Mouse (Mus musculus) gonadal fat pad, adult 2 months (tissue): ENCODE measurements around the gene Sppl3. TPM values are rescaled to one million over a fixed set of nuclear protein-coding genes. Genes with fewer than 3 reads are reported as not detected.
"Not testable (repeated sequence)": the region's sequence is repeated elsewhere in the genome, so short reads cannot be mapped to it uniquely, and the experiment has no call there.

ENCODE experiments used
- DNase-seq: peaks from one replicate; pipeline ENCODE4 v3.0.0-alpha.2; 2012; ENCODE audit warnings: low read depth
- polyA plus RNA-seq: library from polyadenylated mRNA; depleted of rRNA; stranded (reverse); fragments of >200 nt; gene quantifications from 2 replicates; pipeline ENCODE4 v1.2.3, GENCODE M21; 2012

Sppl3 gene
- polyA plus RNA-seq, 1 experiment: 55.5 TPM

DNA sequence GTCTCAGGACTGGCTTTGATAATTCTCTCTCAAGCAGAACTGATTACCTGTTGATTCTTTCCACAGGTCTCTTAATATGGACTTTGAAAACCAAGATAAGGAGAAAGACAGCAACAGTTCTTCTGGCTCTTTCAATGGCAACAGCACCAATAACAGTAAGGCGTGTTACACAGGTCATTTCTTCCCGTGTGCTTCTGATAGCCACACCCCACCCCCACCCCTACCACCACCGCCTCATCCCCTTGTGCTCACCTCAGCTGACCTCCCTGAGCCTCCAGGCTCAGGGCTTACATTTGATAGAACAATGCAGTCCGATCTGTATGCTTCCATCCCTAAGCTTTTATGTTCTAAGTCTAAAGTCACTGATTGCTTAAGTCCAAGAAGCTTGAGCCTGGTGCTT is 63.8 kb downstream of the Sppl3 start:
- no peak for DNase-seq

DNA sequence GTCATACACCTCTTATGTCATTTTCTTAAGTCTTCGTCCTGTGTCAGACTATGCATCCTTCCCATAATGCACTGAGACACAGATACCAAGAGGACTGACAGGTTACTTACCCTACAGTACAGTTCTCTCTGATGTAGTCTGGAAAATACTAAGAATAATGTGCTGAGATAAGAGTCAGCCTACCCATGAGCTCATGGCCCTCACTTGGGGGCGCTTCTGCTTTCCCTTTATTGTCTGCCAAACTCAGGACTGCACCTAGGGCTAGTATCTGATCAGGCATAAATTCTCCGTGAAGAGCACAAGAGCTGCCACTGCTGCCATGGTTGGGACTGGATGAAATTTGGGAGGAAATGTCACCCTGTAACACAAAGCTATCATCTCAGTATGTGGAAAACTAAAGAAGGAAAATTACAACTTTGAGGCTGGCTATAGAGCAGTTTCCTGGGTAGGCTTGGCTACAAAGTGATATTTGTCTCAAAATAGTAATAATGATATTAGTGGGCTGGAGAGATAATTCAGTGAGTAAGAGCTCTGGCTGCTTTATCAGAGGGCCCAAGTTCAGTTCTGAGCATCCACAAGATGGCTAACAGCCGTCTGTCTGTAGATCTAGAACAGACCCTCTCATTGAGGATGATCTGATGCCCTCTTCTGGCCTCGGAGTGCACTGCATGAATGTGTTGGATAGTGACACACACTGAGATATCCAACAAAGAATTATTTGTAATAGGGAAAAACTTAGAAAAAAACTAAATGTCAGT is 65.4 kb downstream of the Sppl3 start:
- DNase-seq: no peak

DNA sequence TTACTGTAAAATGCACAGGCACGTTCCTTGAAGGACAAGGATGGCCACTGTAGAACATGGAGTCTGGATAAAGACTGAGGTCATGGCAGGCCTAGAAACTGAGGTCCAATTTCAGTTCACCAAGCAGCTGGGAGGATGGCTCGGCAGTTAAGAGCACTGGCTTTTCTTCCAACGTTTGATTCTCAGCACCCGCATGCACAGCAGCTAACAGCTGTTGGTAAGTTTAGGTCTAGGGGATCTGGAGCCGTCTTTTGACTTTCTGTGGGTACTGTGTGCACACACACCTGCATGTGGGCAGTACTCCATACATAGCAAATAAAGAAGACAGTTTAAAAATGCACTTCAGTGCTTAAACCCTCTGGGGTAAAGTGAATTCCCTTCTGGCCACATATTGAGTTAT is 70.7 kb downstream of the Sppl3 start:
- no peak for DNase-seq

DNA sequence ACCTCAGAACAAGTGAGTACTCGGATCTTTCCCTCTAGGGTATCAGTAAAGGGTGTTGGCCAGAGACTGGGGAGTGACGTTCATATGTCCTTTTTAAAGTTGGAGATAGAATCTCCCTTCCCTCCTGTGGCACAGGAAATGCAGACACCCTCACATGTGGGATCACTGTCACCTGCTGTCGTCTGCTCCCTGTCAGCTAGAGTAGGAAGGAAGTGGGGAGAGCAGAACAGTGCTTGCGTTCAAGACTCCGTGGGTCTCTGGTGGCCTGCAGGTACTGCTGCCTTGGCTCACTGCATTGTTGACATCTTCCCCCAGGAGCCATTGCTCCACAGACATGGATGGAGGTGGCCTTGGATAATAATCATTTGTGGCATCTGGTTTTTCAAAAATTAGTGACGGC is 72.6 kb downstream of the Sppl3 start:
- DNase-seq: no peak

DNA sequence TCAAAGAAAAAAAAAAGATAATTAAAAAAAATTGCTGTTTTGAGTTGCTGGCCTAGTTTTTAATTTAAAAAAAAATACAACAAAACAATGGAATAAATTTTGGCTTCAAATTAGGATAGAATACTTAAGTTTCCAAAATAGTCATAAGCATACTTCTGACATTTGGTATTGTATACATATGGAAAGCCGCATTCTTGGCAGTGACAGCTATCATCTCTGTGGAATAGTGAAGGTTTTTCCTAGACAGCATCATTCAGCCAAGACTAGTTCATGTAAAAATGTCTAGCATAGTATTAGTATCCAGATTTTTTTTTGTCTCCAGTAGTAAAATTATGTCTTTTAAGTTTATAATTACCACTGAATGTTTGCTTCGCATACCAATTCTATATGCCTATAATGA is 74.7 kb downstream of the Sppl3 start:
- no peak for DNase-seq

DNA sequence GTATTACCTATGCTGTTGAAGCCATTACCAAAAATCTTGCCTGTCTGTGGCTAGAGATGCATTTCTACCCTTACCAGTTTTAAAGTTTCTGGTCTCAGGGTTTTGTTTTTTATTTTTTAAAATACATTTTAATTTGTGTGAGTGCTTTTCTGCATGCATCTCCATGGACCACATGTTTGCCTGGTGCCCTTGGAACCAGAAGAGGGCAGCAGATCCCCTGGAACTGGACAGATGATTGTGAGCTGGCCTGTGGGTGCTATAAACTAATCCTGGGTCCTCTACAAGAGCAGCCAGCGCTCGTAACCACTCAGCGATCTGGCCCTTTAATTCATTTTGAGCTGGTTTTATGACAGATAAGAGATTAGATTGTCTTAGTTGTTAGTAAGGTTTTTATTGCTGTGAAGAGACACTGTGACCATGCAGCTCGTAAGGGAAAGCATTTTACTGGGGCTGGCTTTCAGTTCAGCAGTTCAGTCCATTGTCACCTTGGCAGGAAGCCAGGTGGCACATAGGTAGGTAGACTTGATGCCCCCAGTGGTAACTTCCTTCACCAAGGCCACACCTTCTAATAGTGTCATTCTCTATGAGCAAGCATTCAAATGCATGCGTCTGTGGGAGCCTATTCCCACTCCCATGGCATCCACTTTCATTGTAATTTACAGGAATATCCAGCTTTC is 78.8 kb downstream of the Sppl3 start:
- no peak for DNase-seq

DNA sequence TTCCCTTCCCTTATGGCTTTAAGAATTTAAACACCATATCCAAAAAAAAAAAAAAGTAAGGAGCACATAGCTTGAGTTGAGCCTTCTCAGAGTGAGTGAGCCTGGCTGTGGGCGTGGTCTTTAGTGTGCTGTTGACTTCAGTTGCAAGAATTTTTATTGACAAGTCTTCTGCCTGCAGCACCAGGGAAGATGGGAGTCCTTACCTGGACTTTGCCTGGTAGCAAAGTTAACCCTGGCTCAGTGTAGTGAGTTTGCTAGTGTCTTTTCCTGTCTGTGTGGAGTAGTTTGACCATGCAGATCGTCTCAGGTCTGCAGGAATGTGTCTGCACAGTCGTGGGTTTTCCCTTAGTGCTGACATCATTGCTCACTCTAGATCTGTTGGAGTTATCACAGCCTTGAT is 80.1 kb downstream of the Sppl3 start:
- no peak for DNase-seq

DNA sequence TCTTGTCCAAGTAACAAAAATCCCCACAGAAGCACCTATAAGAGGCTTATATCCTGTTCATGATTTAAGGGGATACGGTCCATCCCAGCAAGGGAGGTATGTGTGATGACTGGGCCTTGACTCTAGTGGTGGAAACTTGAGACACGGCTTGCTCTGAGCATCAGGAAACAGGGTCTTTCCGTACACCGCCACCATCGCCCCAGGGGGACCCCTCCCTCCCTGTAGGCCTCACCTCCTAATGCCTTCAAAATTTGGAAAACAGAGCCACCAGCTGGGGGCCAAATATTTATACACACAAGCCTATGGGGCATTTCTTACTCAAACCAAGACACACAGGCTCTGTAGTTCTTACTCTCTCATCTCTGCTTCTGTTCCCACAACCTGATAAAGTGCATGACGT is 80.8 kb downstream of the Sppl3 start:
- DNase-seq: no peak

DNA sequence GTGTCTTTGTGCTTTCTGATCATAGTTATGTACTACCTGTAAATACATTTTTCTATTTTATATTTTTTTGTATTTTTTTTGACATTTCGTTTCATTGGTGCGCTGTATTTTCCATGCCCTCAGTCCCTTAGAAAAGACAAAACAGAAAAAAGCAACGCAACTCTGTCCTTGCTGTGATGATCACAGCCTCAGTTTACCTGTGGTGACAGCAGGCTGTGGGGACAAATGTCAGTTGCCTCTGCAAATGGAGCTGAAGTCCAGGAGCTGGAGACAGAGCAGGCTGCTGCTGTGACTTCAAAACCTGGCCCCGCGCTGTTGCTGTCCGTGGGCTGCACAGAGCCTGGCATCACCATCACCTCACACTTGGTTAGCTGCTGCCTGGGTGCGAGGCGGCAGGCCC is 87.3 kb downstream of the Sppl3 start, which contains the start of gene Gm10401:
Gm10401 (minus strand) TSS at position 101 of the 400 bp plus-strand sequence.
- DNase-seq: no peak

DNA sequence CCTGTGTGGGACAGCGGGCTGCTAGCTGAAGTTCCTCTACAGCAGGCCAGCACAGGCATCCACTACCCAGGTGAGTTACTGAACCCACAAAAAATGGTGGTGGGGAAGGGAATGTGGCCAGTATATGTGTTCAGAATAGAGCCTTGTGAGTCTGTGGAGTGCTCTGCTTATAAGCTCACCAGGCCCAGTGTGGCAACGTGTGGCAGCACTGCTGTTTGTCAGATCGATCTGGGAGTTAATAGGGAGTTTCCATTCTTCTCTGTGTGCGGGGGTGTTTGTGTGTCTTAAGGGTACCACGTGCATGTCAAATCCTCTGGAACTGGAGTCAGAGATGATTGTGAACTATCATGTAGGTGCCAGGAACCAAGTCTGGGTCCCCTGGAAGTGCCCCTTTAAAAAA is 88.6 kb downstream of the Sppl3 start:
- DNase-seq: no peak

DNA sequence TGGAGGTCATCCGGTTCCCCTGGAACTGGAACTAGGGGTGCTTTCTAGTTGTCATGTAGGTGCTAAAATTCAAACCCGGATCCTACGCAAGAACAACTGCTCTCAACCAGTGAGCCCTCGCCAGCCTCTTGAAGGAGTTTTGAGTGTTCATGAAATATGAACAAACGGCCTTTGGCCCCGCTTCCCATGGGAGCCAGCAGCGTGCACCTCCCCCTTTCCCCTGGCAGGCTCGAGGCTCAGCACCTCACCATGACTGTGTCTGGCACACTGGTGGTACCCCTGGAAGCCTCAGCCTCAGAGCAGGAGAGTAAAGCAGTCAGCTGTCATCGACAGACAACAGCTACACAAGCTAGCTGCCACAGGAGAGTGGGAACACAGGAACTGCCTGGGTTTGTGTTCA is 89.1 kb downstream of the Sppl3 start:
- no peak for DNase-seq

DNA sequence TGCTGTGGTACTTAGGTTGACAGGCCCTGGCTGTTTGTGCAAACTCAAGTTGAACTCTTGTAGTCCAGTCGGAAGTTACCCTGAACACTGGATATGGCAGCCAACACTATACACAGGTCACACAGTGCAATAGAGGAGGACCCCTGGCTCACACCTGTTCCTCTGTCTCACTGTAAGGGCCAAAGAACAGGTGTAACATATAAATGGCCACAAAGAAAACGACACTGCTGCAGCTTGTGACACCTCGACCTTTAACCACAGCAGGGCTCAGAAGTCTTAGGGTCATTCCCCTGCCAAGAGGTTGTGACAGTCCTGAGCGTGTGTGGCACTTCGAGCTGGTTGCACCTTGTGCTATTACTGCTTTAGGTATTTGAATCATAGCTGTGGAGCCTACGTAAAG is 89.5 kb downstream of the Sppl3 start:
- DNase-seq: no peak

DNA sequence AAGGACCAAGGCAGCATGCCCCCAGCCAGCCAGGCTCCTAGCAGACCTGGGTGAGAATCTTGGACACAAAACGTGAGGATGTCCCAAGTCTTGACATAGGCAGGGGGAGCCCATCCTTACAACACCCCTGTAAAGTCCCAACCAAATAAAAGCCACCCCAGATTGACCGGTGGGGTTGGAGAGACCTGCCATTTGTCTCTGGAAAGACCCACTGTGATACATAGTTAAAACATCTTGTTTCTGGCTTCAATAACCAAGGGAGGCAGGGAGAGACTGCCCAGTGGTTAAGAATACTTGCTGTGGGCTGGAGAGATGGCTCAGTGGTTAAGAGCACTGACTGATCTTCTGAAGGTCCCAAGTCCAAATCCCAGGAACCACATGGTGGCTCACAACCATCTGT is 91.3 kb downstream of the Sppl3 start:
- no peak for DNase-seq

DNA sequence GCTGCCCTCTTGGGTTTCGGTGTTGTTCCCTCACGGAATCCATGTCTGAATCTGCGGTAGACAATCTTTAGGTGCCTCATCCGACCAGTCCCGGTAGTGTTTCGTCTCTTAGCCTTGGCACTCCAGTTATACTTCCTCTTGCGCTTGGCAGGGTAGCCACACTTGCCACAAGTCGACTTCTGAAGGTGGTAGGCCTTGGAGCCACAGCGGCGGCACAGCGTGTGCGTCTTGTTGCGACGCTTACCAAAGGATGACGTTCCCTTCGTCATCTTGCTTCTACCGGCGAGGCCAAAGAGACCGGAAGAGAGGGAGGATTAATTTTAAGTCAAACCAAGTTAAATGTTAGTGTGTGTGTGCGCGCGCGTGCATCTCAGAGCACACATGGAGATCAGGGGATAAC is 92.3 kb downstream of the Sppl3 start:
- DNase-seq: not testable (repeated sequence)

DNA sequence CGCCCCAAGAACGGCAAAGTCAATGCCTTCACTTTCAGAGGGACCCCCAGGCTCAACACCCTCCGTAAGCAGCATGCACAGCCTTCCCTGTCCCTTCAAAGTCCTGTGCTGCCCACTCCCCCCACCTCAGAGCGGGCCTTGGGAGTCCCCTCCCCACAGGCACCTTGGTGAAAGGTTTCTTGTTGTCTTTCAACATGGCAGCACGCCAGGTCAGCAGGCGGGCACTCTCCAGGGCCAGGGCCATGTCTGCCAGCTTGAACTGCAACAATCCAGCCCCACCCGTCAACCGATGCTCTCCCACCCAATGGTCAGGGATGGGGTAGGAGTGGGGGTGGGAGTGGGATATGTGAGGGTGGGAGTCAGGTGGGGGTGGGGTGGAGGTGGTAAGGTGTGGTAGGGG is 100.2 kb downstream of the Sppl3 start:
- no peak for DNase-seq

DNA sequence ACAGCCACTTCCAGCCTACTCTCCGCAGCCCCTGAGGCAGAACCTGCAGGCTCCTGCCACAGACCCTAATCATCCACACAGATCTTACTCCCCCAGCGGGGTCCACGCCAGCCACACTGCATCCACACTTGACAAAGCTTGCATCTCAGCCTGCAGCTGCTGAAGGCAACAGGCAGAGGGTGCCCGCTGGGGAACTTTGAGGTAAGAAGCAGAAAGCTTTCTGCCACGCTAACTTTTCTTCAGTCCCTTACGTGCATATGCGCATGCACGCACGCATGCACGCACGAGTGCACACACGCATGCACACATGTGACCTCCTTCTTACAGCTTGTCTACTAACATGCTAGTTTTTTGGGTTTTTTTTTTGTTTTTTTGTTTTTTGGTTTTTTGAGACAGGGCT is 102.3 kb downstream of the Sppl3 start:
- no peak for DNase-seq

DNA sequence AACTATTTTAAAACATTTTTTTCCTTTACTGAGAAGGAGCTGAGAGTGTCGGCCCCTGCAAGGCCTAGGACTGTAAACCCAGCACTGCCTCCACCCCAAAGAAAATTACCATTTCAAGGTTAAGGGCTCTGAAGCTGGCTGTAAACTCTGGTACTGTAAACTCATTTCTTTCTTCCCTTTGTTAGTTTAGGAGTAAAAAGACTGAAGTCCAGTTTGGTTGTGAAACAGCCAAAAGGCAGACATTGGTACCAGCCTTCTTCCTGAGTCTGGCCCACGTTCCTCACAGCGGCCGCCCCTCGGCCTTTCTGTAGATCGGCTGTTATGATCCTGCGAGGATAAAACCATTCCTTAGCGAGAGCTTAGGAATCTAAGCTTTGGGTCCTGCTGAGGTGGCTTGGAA is 103.6 kb downstream of the Sppl3 start:
- no peak for DNase-seq

DNA sequence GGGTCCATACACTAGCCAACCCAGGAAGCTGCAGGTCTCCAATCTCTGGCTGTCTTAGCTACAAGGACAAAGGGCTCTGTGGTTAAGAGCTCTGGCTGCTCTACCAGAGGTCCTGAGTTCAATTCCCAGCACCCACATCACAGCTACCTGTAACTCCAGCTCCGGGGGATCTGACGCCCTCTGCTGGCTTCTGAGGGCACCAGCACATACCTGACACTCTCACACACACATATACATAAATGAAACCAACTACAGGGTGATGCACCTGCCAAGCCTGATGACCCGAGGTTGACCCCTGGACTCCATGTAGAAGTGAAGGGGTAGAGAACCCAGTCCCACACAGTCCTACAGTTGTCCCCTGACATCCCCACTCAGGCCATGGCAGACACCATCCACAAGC is 105.5 kb downstream of the Sppl3 start:
- DNase-seq: no peak

DNA sequence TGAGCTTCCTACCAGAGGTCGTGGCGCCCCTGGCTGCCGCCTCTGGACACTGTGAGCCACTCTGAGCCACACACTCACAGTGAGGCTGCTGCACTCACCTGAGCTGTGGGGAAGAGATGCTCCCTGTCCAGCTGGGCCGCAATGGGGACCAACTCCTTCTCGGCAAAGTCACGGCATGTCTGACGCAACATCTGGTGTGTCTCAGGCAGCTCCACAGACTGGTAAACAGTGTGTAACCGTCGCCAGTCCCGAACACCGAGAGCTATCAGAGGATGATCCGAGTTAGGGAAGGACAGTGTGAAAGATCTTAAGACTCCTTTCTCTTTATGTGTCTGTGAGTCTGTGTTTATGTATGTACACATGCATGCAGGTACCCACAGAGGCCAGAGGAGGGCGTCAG is 106.5 kb downstream of the Sppl3 start:
- DNase-seq: no peak

DNA sequence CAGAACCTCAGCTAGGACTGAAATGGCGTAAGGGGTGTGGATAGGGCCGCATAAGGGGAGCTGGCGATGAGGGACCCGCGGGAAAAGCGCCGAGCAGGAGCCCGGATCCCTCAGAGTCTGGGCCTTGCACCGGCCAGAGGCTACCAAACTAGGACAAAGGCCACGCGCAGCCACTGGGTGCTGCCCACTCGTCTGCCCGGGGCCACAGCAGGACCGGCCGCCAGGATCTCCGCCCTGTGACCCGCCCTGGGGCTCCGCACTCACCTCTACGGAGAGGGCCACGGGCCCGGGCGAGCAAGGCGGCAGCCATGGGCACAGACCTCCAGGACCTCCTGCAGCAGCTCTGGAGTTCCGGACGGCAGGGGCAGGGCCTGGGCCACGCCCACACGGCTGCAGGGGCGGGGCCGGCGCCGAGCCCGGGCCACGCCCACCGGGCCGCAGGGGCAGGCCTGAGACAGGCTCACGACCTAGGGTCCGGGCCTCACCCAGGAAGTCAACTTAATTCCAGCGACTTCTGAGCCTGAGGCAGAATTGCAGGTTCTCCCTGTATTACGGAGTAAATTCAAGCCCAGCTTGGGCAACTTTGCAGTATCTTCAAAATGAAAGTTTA is 108.1 kb downstream of the Sppl3 start, which contains the start of gene Acads:
Acads (minus strand) TSS at position 386 of the 610 bp plus-strand sequence.
- no peak for DNase-seq

DNA sequence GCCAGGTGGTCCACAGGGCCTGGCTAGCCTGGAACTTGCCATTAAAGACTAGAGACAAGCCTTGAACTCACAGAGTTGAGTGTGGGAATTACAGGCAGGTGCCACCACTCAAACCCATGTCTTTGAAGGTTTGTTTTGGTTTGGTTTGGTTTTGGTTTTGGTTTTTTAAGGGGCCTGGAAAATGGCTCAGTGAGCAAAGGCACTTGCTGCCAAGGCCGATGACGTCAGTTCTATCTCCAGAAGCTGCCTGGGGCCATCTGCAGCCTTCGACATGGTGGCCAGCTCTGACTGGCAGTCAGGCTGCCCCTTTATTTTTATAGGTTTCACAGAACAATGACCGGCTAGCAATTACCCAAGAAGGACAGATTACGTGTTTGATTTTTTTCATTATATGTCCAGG is 110.0 kb downstream of the Sppl3 start:
- no peak for DNase-seq

DNA sequence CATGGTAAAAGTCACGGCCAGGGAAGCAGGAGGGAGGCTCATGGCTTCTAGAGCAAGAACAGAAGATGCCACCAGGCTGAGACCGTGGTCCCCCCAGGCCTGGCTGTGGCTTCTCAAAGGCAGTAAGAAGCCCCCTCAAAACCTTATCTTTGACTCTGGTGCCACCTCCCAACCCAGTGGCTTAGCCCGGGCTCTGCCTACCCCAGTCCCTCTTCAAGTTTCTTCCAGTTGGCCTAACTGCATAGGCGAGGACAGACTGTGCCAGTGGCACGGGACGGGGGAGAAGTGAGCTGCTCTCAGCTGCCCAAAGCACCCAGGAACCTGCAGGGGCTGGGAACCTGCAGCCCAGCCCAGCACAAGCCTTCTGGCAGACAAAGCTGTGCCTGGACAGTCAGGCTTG is 113.8 kb downstream of the Sppl3 start:
- DNase-seq: no peak

DNA sequence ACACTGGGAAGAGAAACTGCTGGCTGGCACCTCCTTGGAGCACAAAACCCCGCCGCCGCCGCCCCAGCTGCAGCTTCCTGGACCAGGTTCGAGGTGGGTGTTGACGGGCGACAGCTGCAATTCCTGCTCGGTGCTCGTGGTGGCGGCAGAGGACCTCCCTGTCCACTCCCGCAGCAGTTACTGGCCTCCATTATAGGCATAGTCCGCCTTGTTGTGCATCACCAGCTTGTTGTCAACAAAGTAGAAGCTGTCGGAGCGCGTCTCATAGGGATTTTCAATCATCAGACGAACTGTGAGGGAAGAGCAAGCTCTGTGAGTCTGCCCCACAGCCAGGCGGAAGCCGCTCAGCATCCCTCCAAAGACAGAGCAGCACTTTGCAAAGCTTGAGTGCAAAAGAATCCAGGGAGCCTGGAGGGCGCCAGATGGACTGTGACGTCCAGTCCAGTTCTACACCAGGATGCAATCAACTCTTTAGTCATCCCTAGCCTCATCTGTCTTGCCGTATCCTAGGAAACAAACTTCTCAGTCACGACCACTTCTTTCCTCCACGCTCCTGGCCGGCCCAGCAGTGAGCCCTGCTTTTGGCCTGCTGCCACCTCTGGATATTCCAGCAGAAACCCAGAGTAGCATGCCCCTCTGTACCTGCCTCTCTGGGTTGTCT is 114.4 kb downstream of the Sppl3 start:
- no peak for DNase-seq
